Mouse (Mus musculus): ENCODE measurements around the gene Nlgn1.

DNA sequence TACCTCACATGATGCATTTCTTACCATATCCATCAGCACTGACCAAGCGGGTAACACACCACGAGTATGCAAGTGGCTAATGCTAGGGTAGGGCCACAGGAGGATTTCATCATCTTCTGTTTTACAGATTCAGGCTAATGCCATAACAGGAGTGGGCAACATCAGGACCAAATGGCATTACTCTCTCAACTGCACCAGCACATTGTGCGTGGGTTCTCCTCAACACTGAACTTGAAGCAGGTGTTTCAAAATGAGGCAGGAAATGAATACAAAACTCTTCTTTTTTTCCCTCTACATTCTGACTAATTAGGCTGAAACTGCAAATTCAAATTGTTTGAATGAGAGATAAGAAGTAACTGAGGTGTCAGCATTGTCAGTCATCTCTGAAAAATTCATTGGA lies 518.9 kb downstream of the Nlgn1 start:
- no peak for TF ChIP-seq CTCF (IDR thresholded peaks at IDR 0.05; ENCODE audit: extremely low read depth, insufficient read length, insufficient replicate concordance, low read depth, low read length)
- TF ChIP-seq POLR2A (IDR thresholded peaks at IDR 0.05; ENCODE audit: low read depth, low read length), result no peak

Data from small intestine, adult 2 months (tissue).